Mouse (Mus musculus) limb, embryonic 12.5 days (tissue): ENCODE results near the gene Ift22. TPM values are rescaled to one million over a fixed set of nuclear protein-coding genes. Genes with fewer than 3 reads are reported as not detected.

Experiments
- ATAC-seq: fragments of 200-750 bp; cut with Nextera tagmentation; 2 replicates; pipeline ENCODE4 v1.8.0; 2017; ENCODE audit warnings: low read depth, moderate TSS enrichment; ENCODE audit not compliant: insufficient number of reproducible peaks, insufficient read depth, low FRiP score, low TSS enrichment
- H3K27ac ChIP-seq: fragments of 300-500 bp; sonication (generic); 2 replicates; pipeline ENCODE4 v1.5.1; 2016; ENCODE audit warnings: mild to moderate bottlenecking, moderate library complexity
- H3K27me3 ChIP-seq: fragments of 300-500 bp; sonication (generic); 2 replicates; pipeline ENCODE4 v1.6.1; 2016; ENCODE audit warnings: mild to moderate bottlenecking, moderate library complexity
- H3K36me3 ChIP-seq: fragments of 300-500 bp; sonication (generic); 2 replicates; pipeline ENCODE4 v1.6.1; 2016; ENCODE audit warnings: mild to moderate bottlenecking, moderate library complexity
- H3K4me1 ChIP-seq: fragments of 300-500 bp; sonication (generic); replicated peaks from 2 replicates; pipeline ENCODE4 v1.6.1; 2016
- H3K4me2 ChIP-seq: fragments of 300-500 bp; sonication (generic); 2 replicates; pipeline ENCODE4 v1.6.1; 2016; ENCODE audit warnings: mild to moderate bottlenecking, moderate library complexity
- H3K4me3 ChIP-seq: fragments of 300-500 bp; sonication (generic); replicated peaks from 2 replicates; pipeline ENCODE4 v1.5.1; 2016; ENCODE audit warnings: mild to moderate bottlenecking
- H3K9ac ChIP-seq: fragments of 300-500 bp; sonication (generic); replicated peaks from 2 replicates; pipeline ENCODE4 v1.6.1; 2016; ENCODE audit warnings: mild to moderate bottlenecking, moderate library complexity
- H3K9me3 ChIP-seq: fragments of 300-500 bp; sonication (generic); 2 replicates; pipeline ENCODE4 v1.6.1; 2016; ENCODE audit warnings: mild to moderate bottlenecking, moderate library complexity
- WGBS: fragments of 180-500 bp; shearing (Covaris S2); methylation state at CpG from one replicate; pipeline ENCODE4 v1.1.7; 2016; 5-methylcytosine and 5-hydroxymethylcytosine counted together
- polyA plus RNA-seq: library from polyadenylated mRNA; unstranded; fragments of >200 nt; fragmentation: Nextera tagmentation; extraction: Ambion mirVana; gene quantifications from 2 replicates; pipeline ENCODE4 v1.2.1, GENCODE M21; 2016

Ift22 gene
- polyA plus RNA-seq, 1 experiment from 2014 or later: 69.8 TPM

DNA sequence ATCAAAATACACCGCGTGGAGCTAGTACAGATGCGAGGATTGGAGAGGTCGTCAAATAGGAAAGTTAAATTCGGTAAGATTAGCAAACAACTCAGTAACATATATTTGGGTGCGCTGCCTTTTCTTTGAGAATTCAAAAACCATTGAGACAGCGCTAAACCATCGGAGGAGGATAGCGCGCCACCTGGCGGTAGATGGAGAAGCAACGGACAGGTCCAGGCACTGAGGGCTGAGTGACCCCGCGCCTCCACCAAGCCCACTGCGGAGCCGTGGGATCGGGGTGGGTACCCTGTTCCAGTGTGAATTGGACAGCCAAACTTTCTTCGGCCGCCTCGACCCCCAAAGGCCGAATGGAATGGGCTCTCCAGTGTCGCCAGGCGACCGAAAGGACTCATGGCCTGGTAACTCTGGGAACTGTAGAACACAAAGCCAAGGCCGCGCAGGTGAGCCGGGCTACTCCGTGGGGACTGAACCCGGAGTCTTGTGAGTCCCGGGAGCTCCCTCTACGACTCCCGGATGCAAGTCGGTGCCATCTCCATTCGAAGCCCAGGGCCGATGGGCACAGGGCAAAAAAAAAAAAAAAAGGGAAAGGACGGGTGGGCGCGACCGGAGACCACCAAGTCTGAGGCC is 26.5 kb upstream of the Ift22 start:
- H3K9ac ChIP-seq: peak overlapping the region; percentile 92
- H3K4me1 ChIP-seq: peaks cover 20% of the 10 kb centered on the region
- peak overlapping the region; percentile 90 for H3K27ac ChIP-seq
- WGBS: 4% methylated on average over 39 of the region's 39 CpGs
- H3K27me3 ChIP-seq: no peaks in the 10 kb centered on the region; the same call in 1 of the 2 replicates
- H3K36me3 ChIP-seq: peaks cover 30% of the 10 kb centered on the region
- H3K4me2 ChIP-seq: peak overlapping the region; percentile 76
- H3K4me3 ChIP-seq: peak overlapping the region; percentile 92
- peak; percentile 44; the same call in 1 of the 2 replicates for ATAC-seq
- no peaks in the 10 kb centered on the region for H3K9me3 ChIP-seq

DNA sequence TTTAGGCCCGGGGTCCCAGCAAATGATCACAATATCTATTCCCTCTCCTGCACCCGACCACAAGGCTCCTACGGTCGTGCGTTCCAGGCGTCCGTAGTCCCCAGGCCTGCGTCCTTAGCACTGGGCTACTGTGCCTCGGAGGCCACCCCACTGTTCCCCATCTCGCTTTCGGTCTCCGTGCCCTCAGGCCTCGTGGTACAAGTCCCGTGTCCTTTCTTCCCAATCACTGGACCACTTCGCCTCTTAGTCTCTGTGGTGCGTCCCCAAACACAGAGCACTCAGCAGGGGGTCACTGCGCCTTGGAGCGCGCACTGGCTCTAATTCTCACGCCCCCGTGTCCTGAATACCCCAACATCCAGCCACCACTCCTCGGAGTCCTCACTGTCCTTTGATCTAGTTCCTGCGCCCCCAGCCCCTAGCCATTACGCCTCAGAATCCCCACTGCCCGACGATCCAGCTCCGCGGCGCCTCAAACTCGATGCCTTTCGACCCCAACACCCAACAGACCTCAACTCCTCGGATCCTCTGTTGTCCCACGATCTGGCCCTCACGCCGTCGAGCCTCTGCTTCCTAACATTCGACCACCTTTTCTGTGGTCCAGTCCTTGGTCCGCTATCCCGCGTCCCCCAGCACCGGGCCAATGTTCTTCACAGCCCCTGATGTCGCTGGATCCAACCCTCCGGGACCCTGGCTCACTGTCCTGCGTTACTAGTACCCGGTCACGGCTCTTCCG is 25.7 kb upstream of the Ift22 start:
- under 1% methylated on average over 47 of the region's 47 CpGs for WGBS
- no peak for ATAC-seq

DNA sequence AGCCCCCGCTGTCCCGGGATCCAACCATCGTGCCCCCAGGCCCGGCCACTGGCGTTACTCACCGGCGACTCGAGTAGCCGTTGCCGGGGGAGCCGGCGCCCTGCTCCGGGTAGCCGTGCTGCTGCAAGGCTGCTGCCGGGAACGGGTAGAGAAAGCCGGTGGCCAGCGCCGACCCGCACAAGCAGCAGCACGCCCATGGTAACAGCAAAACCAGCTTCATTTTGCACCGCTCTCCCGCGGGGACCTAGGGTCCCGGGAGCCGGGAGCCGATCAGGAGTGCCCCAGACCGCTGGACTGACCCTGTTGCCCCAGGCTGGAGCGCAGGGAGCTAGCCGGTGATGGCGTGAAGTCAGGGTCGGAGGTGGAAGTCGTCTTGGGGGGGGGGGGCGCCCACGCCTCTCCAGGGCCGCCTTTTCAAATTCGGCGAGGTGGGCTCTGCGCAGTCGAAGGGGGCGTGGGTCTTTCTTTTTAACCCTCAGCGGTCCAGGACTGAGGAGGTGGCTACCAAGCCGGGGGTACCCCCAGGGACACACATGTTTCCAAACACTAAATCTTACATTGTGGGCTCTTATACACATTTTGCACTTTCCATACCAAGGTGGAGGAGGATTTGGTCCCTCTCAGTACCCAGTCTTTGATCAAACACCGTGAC is 25.0 kb upstream of the Ift22 start, which contains the start of gene Col26a1:
Gene Col26a1 (minus strand): TSS at position 422 of the 652 bp plus-strand sequence.
- Histone ChIP-seq H3K27me3 (no peaks in the 10 kb centered on the region; the same call in 1 of the 2 replicates), H3K36me3 (peaks cover 16% of the 10 kb centered on the region; the same call in 1 of the 2 replicates), H3K9me3 (no peaks in the 10 kb centered on the region), H3K27ac (peak within 1 kb of the TSS; percentile 90), H3K4me3 (peak within 1 kb of the TSS; percentile 92), H3K9ac (peak within 1 kb of the TSS; percentile 92), H3K4me1 (peaks cover 30% of the 10 kb centered on the region), H3K4me2 (peak within 1 kb of the TSS; percentile 76)
- ATAC-seq: 0 out of 2 replicates have a peak, but pooled peaks have one; percentile 29
- under 1% methylated on average over 43 of the region's 44 CpGs for WGBS

More for the DNA sequence above, 25.7 kb upstream of the Ift22 start:
- peaks cover 23% of the 10 kb centered on the region for H3K36me3 ChIP-seq
- H3K9ac ChIP-seq: peak overlapping the region; percentile 92
- H3K4me3 ChIP-seq: peak overlapping the region; percentile 92
- peak overlapping the region; percentile 90 for H3K27ac ChIP-seq
- peak overlapping the region; percentile 76 for H3K4me2 ChIP-seq
- no peaks in the 10 kb centered on the region; the same call in 1 of the 2 replicates for H3K27me3 ChIP-seq
- H3K9me3 ChIP-seq: no peaks in the 10 kb centered on the region
- peaks cover 24% of the 10 kb centered on the region for H3K4me1 ChIP-seq

DNA sequence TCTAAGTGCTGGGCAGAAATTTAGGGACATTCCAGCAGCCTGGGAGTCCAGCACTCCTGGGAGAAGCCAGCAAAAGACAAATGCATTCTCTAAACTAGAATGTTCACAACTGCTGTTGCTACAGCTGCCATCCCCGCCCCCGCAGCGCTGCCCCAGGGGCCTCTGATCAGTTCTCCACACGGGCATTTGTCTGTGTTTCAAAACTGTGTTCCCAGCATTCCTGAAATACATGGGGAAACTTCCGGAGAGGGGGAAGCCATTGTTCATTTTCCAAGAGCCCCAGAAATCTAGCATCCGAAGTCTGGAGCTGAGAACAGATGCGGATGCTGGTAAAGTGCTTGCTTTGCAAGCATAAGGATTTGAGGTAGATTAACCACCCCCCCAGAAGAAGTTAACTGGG is 21.0 kb upstream of the Ift22 start:
- 26% methylated on average over 7 of the region's 7 CpGs for WGBS
- ATAC-seq: no peak
- no peak overlapping the region for H3K4me2 ChIP-seq

DNA sequence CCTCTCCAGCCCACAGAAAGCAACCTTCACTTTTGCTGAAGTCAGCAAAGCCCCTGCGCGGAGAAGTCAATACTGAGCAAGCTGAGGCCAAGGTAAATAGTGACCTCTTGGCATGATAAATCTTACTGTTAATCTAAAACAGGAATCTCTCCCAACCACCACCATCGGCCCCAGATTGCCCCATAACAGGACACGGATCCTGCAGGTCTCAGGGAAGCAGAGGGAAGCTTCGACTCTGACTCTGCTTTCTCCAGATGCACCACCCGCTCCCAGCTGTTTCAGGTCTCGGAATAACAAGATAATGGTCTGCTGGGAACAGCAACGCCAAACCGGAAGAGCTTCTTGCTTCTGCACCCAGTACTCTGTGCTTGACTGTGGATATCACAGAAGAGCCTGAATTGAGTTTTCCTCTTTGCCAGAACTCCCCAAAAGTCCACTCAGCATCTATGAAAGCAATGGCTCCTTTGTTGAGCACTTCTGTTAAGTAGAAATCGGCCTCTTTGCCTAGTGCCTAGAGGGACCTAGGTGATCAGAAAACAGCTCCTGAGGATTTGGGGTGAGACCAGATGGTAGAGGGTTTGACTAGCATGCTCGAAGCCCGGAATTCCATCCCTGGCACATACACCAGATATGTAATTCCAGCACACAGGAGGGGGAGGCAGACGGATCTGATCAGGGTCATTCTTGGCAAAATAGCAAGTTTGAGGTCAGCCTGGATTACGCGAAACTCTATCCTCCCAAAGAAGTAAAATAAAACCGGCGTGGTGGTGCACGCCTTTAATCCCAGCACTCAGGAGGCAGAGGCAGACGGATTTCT is 19.2 kb upstream of the Ift22 start:
- Histone ChIP-seq H3K4me2 (0 out of 2 replicates have a peak overlapping the region, but pooled peaks have one; percentile 17), H3K27ac (peak overlapping the region; percentile 64), H3K4me3 (no peak overlapping the region), H3K9ac (no peak overlapping the region), H3K36me3 (no peaks in the 10 kb centered on the region), H3K9me3 (no peaks in the 10 kb centered on the region), H3K27me3 (no peaks in the 10 kb centered on the region), H3K4me1 (peaks cover 18% of the 10 kb centered on the region)
- ATAC-seq: no peak
- WGBS: 46% methylated on average over 19 of the region's 19 CpGs

More for the DNA sequence above, 21.0 kb upstream of the Ift22 start:
- Histone ChIP-seq H3K4me3 (no peak overlapping the region), H3K27me3 (no peaks in the 10 kb centered on the region; the same call in 1 of the 2 replicates), H3K9ac (0 out of 2 replicates have a peak overlapping the region, but pooled peaks have one; percentile 12), H3K4me1 (peaks cover 24% of the 10 kb centered on the region), H3K36me3 (no peaks in the 10 kb centered on the region), H3K9me3 (no peaks in the 10 kb centered on the region), H3K27ac (peak overlapping the region; percentile 67)

DNA sequence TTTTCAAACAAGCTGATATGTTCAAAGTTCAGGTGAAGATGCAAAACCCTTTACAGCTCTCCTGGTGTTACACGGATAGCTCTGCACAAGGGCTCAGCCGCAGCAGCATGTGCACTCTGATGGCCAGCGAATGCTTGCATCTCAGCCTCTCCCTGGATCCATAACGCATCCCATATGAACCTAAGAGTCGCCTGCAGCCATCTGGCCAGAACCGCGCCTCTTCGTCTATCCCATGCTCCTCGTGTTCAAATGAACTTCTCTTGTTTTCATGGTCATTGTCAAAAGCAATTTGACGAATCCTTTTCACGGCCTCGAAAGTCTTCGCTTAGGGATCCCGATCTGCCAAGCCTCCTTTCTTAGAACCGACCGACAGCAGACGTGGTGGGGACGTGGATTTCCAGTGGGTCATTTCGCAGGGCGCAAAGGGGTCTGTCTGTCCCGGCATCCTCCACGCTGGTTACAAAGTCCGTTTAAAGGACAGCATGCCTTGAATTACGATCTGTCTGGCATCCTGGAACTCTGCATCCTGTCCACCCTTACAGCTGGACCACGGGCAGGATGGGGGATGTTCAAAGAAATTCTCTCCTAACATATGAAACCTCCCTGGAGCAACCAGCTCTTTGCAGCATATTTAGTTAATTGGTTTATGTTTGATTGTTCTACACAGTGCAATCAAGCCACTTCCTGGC is 13.0 kb upstream of the Ift22 start:
- no peak for ATAC-seq
- H3K4me2 ChIP-seq: peak overlapping the region; percentile 41
- no peaks in the 10 kb centered on the region for H3K27me3 ChIP-seq
- WGBS: 25% methylated on average over 25 of the region's 25 CpGs
- peak overlapping the region; percentile 45; the same call in 1 of the 2 replicates for H3K27ac ChIP-seq
- peak overlapping the region; percentile 24; the same call in 1 of the 2 replicates for H3K9ac ChIP-seq
- H3K4me3 ChIP-seq: peak overlapping the region; percentile 5; the same call in 1 of the 2 replicates
- no peaks in the 10 kb centered on the region for H3K9me3 ChIP-seq
- peaks cover 14% of the 10 kb centered on the region for H3K4me1 ChIP-seq
- no peaks in the 10 kb centered on the region for H3K36me3 ChIP-seq

DNA sequence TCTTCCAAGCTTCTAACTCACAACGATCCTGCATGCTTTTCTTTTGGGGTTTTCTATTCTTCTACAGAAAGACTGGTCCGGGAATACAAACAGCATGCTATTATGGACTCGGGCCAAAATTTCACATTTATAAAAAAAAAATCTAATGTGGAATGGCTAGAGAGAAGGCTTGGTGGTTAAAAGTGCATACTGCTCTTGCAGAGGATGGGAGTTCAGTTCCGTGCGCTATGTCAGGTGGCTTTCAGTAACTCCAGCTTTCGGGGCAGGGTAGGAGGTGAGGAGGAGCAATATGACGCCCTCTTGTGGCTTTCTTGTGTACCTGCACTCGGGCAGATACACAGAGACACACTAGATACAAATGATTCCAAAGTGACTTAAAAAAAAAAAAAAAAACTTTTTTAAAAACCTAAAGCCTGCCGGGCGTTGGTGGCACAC is 12.4 kb upstream of the Ift22 start:
- H3K36me3 ChIP-seq: no peaks in the 10 kb centered on the region
- H3K9me3 ChIP-seq: no peaks in the 10 kb centered on the region
- no peaks in the 10 kb centered on the region for H3K27me3 ChIP-seq
- 0 out of 2 replicates have a peak overlapping the region, but pooled peaks have one; percentile 5 for H3K4me3 ChIP-seq
- H3K9ac ChIP-seq: no peak overlapping the region; the same call in 1 of the 2 replicates
- ATAC-seq: no peak; the same call in 1 of the 2 replicates
- H3K27ac ChIP-seq: no peak overlapping the region
- peaks cover 14% of the 10 kb centered on the region for H3K4me1 ChIP-seq
- 49% methylated on average over 10 of the region's 10 CpGs for WGBS
- H3K4me2 ChIP-seq: peak overlapping the region; percentile 41

DNA sequence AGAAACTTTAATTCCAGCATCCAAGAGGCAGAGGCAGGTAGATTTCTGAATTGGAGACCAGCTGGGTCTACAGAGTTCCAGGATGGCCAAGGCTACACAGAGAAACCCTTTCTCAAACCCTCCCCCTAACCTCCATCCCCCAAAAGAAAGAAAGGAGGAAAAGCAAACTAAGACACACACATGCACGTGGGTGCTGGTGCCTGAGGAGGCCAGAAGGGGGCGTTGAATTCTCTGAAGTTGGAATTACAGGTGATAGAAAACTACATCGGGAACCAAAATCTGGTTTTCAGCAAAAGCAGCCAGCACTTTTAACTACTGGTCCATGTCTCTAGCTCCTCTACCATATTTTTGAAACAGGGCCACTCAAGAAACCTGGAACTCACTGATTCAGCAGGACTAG is 3.3 kb upstream of the Ift22 start:
- Histone ChIP-seq H3K9ac (no peak overlapping the region), H3K4me1 (peaks cover 7% of the 10 kb centered on the region; the same call in 1 of the 2 replicates), H3K4me3 (no peak overlapping the region), H3K27ac (no peak overlapping the region), H3K27me3 (no peaks in the 10 kb centered on the region), H3K4me2 (no peak overlapping the region), H3K9me3 (no peaks in the 10 kb centered on the region), H3K36me3 (no peaks in the 10 kb centered on the region)
- 64% methylated on average over 3 of the region's 3 CpGs for WGBS
- no peak for ATAC-seq

DNA sequence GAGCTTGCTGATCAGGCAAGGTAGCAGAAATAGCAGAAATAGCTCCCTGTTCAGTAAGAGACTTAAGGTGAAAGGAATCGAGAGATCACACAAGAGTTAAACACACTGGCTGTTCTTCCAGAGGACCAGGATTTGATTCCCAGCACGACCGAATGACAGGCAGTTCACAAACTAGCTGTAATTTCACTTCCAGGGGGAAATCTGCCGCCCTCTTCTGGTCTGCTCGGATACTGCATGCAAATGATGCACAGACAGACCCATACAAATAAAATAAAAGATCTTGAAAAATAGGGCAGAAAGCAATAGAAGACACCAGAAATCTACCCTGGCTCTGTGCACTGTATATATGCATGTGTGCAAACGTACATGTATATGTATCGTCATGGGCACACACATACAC is 2.3 kb upstream of the Ift22 start:
- Histone ChIP-seq H3K27ac (no peak overlapping the region), H3K9ac (no peak overlapping the region), H3K4me2 (no peak overlapping the region), H3K27me3 (no peaks in the 10 kb centered on the region), H3K36me3 (peaks cover 1% of the 10 kb centered on the region; the same call in 1 of the 2 replicates), H3K4me1 (peaks cover 4% of the 10 kb centered on the region; the same call in 1 of the 2 replicates), H3K9me3 (no peaks in the 10 kb centered on the region), H3K4me3 (no peak overlapping the region)
- 53% methylated on average over 7 of the region's 7 CpGs for WGBS
- ATAC-seq: no peak

DNA sequence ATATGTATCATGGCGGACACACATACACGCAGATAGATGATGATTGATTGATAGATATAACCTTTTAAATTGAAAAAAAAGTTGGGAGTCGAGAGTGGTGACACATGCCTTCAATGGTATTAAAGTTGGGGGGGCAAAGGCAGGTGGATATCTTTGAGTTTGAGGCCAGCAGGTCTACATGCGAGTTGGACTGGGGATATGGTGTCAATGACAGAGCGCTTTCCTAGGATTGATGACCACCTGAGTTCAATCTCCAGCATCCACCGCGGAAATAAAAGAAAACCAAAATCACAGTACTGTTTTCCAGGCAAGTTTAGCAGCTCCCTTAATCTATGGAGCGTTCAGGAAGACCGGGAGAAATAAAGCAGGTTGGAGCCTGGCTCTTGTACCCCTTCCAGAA is 363 bp upstream of the Ift22 start:
- Histone ChIP-seq H3K4me3 (peak overlapping the region; percentile 73), H3K9me3 (no peaks in the 10 kb centered on the region), H3K36me3 (peaks cover 21% of the 10 kb centered on the region), H3K4me1 (peaks cover 2% of the 10 kb centered on the region; the same call in 1 of the 2 replicates), H3K4me2 (peak overlapping the region; percentile 73), H3K27ac (no peak overlapping the region), H3K9ac (no peak overlapping the region; the same call in 1 of the 2 replicates), H3K27me3 (no peaks in the 10 kb centered on the region)
- 44% methylated on average over 9 of the region's 9 CpGs for WGBS
- no peak for ATAC-seq
